8 mouse cellular contexts compared by ENCODE assay signal in the genomic region with DNA sequence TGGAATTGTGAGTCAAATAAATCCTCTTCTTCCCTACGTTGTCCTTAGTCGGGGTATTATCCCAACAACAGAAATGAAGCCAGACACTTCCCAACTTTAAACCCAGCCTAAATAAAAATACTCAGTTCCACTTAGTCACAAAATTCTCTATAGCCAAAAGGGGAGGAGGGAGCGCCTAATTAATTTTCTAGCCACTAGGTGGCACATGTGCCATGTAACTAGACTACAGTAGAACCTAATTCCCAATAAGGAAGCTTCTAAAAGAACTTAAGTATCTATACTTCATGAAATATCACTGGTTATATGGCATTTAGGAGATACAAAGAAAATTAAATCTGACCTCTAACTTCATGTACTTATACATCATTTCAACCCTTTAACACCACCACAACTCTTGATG.
DNase-seq lines count a peak whose midpoint lies in the region; ATAC-seq and TF ChIP-seq lines count a peak whose summit lies in the region.

No protein-coding gene starts in this region.

- no peak overlapping the region for H3K27ac ChIP-seq in forebrain, embryonic 14.5 days (ENCODE audit: low read depth, low read length)
- H3K27ac ChIP-seq in forebrain, embryonic 15.5 days (replicated peaks), result no peak overlapping the region
- H3K27ac ChIP-seq in cerebellum, adult 2 months (ENCODE audit: insufficient read depth, low read length), result no peak overlapping the region
- no peak overlapping the region for H3K27ac ChIP-seq in lung, postnatal 0 days (ENCODE audit: low read length)

- peak; percentile 84 for DNase-seq in forebrain, embryonic 14.5 days (ENCODE audit: low spot score)
- DNase-seq in ES-CJ7 (ENCODE audit: low read depth, low spot score), result peak; percentile 53
- DNase-seq in cerebellum, adult 2 months, result peak; percentile 62 to 65
- DNase-seq in gastrocnemius, postnatal 10 days, result peak; percentile 41
- DNase-seq in layer of hippocampus, adult 11-12 months (ENCODE audit: low spot score), result peak; percentile 86
- DNase-seq in lung, postnatal 0 days (ENCODE audit: low spot score), result peak; percentile 68
- peak; percentile 25 for DNase-seq in skeletal muscle tissue, adult 2 months (ENCODE audit: low read depth, low spot score)

- H3K4me1 ChIP-seq in forebrain, embryonic 14.5 days (ENCODE audit: control insufficient read depth, insufficient read depth, low read length), result no peaks in the 10 kb centered on the region
- no peaks in the 10 kb centered on the region for H3K4me1 ChIP-seq in forebrain, embryonic 15.5 days
- peaks cover 3% of the 10 kb centered on the region; the same call in 1 of the 2 replicates for H3K4me1 ChIP-seq in cerebellum, adult 2 months (ENCODE audit: control insufficient read depth, insufficient read depth, low read length)
- H3K4me1 ChIP-seq in lung, postnatal 0 days (ENCODE audit: insufficient read depth, low read depth, low read length), result no peaks in the 10 kb centered on the region

- H3K4me3 ChIP-seq in forebrain, embryonic 14.5 days (ENCODE audit: low read depth, low read length), result no peak overlapping the region
- no peak overlapping the region for H3K4me3 ChIP-seq in forebrain, embryonic 15.5 days
- no peak overlapping the region for H3K4me3 ChIP-seq in cerebellum, adult 2 months (replicated peaks; ENCODE audit: insufficient read depth, low read depth, low read length)
- H3K4me3 ChIP-seq in lung, postnatal 0 days (ENCODE audit: low read depth, low read length), result no peak overlapping the region

- no peak for TF ChIP-seq EP300 in lung, postnatal 0 days (IDR thresholded peaks at IDR 0.05)

- ATAC-seq in forebrain, embryonic 14.5 days, result peak; percentile 52; the same call in 1 of the 2 replicates
- ATAC-seq in forebrain, embryonic 15.5 days (replicated peaks), result no peak; the same call in 1 of the 2 replicates
- peak; percentile 46 for ATAC-seq in lung, postnatal 0 days

- TF ChIP-seq POLR2A in cerebellum, adult 2 months (IDR thresholded peaks at IDR 0.05; ENCODE audit: borderline replicate concordance, insufficient read depth, low read length), result no peak

- no peaks in the 10 kb centered on the region for H3K36me3 ChIP-seq in forebrain, embryonic 14.5 days (ENCODE audit: control insufficient read depth, insufficient read depth, low read length)
- no peaks in the 10 kb centered on the region for H3K36me3 ChIP-seq in forebrain, embryonic 15.5 days
- no peaks in the 10 kb centered on the region for H3K36me3 ChIP-seq in lung, postnatal 0 days (ENCODE audit: insufficient read depth, low read length)

- H3K9ac ChIP-seq in forebrain, embryonic 14.5 days (ENCODE audit: low read length), result no peak overlapping the region
- H3K9ac ChIP-seq in forebrain, embryonic 15.5 days (replicated peaks), result no peak overlapping the region
- H3K9ac ChIP-seq in lung, postnatal 0 days (replicated peaks; ENCODE audit: low read depth), result no peak overlapping the region

- H3K4me2 ChIP-seq in forebrain, embryonic 14.5 days (ENCODE audit: low read length), result no peak overlapping the region
- H3K4me2 ChIP-seq in forebrain, embryonic 15.5 days (replicated peaks), result no peak overlapping the region
- H3K4me2 ChIP-seq in lung, postnatal 0 days (replicated peaks; ENCODE audit: low read depth, low read length), result no peak overlapping the region

- TF ChIP-seq CTCF in cerebellum, adult 2 months (IDR thresholded peaks at IDR 0.05; ENCODE audit: borderline replicate concordance, insufficient read depth, low read depth, low read length), result peak; percentile 36; the same call in 1 of the 2 replicates
- TF ChIP-seq CTCF in lung, postnatal 0 days (IDR thresholded peaks at IDR 0.05), result peak; percentile 79

- no peaks in the 10 kb centered on the region for H3K27me3 ChIP-seq in forebrain, embryonic 14.5 days (replicated peaks; ENCODE audit: control insufficient read depth, insufficient read depth, low read length)
- no peaks in the 10 kb centered on the region for H3K27me3 ChIP-seq in forebrain, embryonic 15.5 days
- no peaks in the 10 kb centered on the region for H3K27me3 ChIP-seq in cerebellum, adult 2 months (ENCODE audit: control insufficient read depth, insufficient read depth, low read length)
- no peaks in the 10 kb centered on the region for H3K27me3 ChIP-seq in lung, postnatal 0 days (replicated peaks; ENCODE audit: insufficient read depth, low read length)

- H3K9me3 ChIP-seq in forebrain, embryonic 14.5 days (replicated peaks; ENCODE audit: control insufficient read depth, low read length), result no peaks in the 10 kb centered on the region
- H3K9me3 ChIP-seq in forebrain, embryonic 15.5 days, result no peaks in the 10 kb centered on the region
- H3K9me3 ChIP-seq in lung, postnatal 0 days (ENCODE audit: low read length), result no peaks in the 10 kb centered on the region

- 32% methylated on average over 3 of the region's 3 CpGs for WGBS in forebrain, embryonic 14.5 days
- 38% methylated on average over 3 of the region's 3 CpGs for WGBS in forebrain, embryonic 15.5 days
- 39% methylated on average over 3 of the region's 3 CpGs for WGBS in cerebellum, adult 2 months
- 39% methylated on average over 3 of the region's 3 CpGs for WGBS in lung, postnatal 0 days

Comparison
In these comparisons a context has a peak if more than half of its experiments do, and no peak if none do; other contexts are left out.
1. DNase-seq: peak in every context shown above with its lines; median percentile 86 in layer of hippocampus, adult 11-12 months; 84 in forebrain, embryonic 14.5 days; 68 in lung, postnatal 0 days; 64 in cerebellum, adult 2 months; 53 in ES-CJ7; 41 in gastrocnemius, postnatal 10 days; 25 in skeletal muscle tissue, adult 2 months.